Mouse (Mus musculus) C2C12 (cell line): ENCODE data around the gene Pou2f1.

Experiments used
- CEBPB ChIP-seq: IDR thresholded peaks from one replicate; pipeline ENCODE4 v1.6.1; 2011; ENCODE audit warnings: low read depth, mild to moderate bottlenecking, control low read depth, moderate library complexity
- CTCF ChIP-seq: IDR thresholded peaks from one replicate; pipeline ENCODE4 v1.5.1; 2011; ENCODE audit not compliant: control insufficient read depth, insufficient read depth, insufficient read length
- MAX ChIP-seq: IDR thresholded peaks from one replicate; pipeline ENCODE4 v1.6.1; 2011; ENCODE audit warnings: mild to moderate bottlenecking, control low read depth

- TF ChIP-seq CTCF (no peak), CEBPB (no peak), MAX (no peak)
Measured at GRCm38 (mm10) chr1:166017203-166017602, 14.7 kb upstream of the Pou2f1 start.
